Mouse (Mus musculus) limb, embryonic 11.5 days (tissue): ENCODE data around the gene Pard3. TPM values are rescaled to one million over a fixed set of nuclear protein-coding genes. Genes with fewer than 3 reads are reported as not detected.

Source experiments
- ATAC-seq: fragments of 200-750 bp; cut with Nextera tagmentation; 2 replicates; pipeline ENCODE4 v1.8.0; 2017; ENCODE audit warnings: low read depth; ENCODE audit not compliant: insufficient number of reproducible peaks, low FRiP score, low TSS enrichment
- DNase-seq: peaks from one replicate; pipeline ENCODE4 v3.0.0-alpha.2; 2015; ENCODE audit warnings: low spot score
- H3K27ac ChIP-seq: fragments of 300-500 bp; sonication (generic); replicated peaks from 2 replicates; pipeline ENCODE4 v1.5.1; 2014; ENCODE audit warnings: low read depth, mild to moderate bottlenecking, low read length
- H3K27me3 ChIP-seq: fragments of 300-500 bp; sonication (generic); 2 replicates; pipeline ENCODE4 v1.6.1; 2014; ENCODE audit warnings: mild to moderate bottlenecking, low read length, mixed read lengths; ENCODE audit not compliant: control insufficient read depth, insufficient read depth
- H3K36me3 ChIP-seq: fragments of 300-500 bp; sonication (generic); 2 replicates; pipeline ENCODE4 v1.6.1; 2014; ENCODE audit warnings: mild to moderate bottlenecking, low read length, moderate library complexity, mixed read lengths; ENCODE audit not compliant: control insufficient read depth, insufficient read depth
- H3K4me1 ChIP-seq: fragments of 300-500 bp; sonication (generic); 2 replicates; pipeline ENCODE4 v1.6.1; 2014; ENCODE audit warnings: low read length, mixed read lengths; ENCODE audit not compliant: control insufficient read depth, insufficient read depth
- H3K4me2 ChIP-seq: fragments of 300-500 bp; sonication (generic); 2 replicates; pipeline ENCODE4 v1.6.1; 2014; ENCODE audit warnings: low read depth, mild to moderate bottlenecking, moderate library complexity; ENCODE audit not compliant: severe bottlenecking
- H3K4me3 ChIP-seq: fragments of 300-500 bp; sonication (generic); 2 replicates; pipeline ENCODE4 v1.5.1; 2014; ENCODE audit warnings: low read depth, low read length
- H3K9ac ChIP-seq: fragments of 300-500 bp; sonication (generic); 2 replicates; pipeline ENCODE4 v1.6.1; 2014; ENCODE audit warnings: mild to moderate bottlenecking, low read length
- H3K9me3 ChIP-seq: fragments of 300-500 bp; sonication (generic); 2 replicates; pipeline ENCODE4 v1.6.1; 2016; ENCODE audit warnings: low read length; ENCODE audit not compliant: control insufficient read depth
- WGBS: fragments of 180-500 bp; shearing (Covaris S2); extraction: QIAGEN DNeasy Blood & Tissue Kit; methylation state at CpG from one replicate; pipeline ENCODE4 v1.1.7; 2014; 5-methylcytosine and 5-hydroxymethylcytosine counted together
- polyA plus RNA-seq: library from polyadenylated mRNA; unstranded; fragments of >200 nt; fragmentation: Nextera tagmentation; extraction: Ambion mirVana; gene quantifications from 2 replicates; pipeline ENCODE4 v1.2.1, GENCODE M21; 2014

Gene Pard3
- polyA plus RNA-seq, 1 experiment from 2014 or later = 38.8 TPM

GRCm38 (mm10) chr8:127300493-127300892 lies 236.8 kb downstream of the Pard3 start:
- Histone ChIP-seq H3K27me3 (no peaks in the 10 kb centered on the region), H3K4me2 (no peak overlapping the region), H3K4me1 (no peaks in the 10 kb centered on the region), H3K9me3 (no peaks in the 10 kb centered on the region), H3K4me3 (no peak overlapping the region), H3K36me3 (no peaks in the 10 kb centered on the region), H3K27ac (no peak overlapping the region), H3K9ac (no peak overlapping the region)
- ATAC-seq (no peak), DNase-seq (no peak)
- WGBS = 88% methylated on average over 5 of the region's 5 CpGs

DNA sequence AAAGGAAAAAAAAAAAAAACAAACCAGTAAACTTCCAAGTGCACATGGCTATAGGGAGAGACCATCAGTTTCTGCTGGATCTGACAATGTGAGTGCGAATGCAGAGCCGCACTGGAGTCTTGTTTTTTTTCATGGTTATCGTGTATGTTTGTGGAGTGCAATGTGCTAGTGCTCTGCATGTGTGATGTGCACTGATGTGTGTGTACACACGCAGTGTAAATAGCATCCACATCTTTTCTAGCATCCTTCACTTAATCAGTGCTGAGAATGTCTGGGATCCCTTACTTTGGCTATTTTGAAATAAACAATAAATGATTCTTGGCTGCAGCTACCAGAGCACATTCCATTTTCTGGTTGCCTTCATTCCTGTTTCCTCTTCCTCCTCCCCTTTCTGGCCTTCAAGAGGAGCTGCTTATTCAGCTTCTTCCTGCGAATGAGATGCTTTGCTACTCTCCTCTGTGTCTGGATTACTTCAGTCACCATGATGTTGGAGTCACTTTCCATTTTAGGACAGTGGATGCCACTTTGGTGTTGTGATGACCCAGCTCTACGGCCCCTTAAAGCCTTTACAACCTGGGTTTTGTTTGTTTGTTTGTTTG lies 239.3 kb downstream of the Pard3 start:
- DNase-seq (no peak), ATAC-seq (no peak)
- no peaks in the 10 kb centered on the region for H3K9me3 ChIP-seq
- H3K27me3 ChIP-seq = no peaks in the 10 kb centered on the region
- H3K36me3 ChIP-seq = no peaks in the 10 kb centered on the region
- WGBS = 88% methylated on average over 6 of the region's 6 CpGs
- H3K4me2 ChIP-seq = no peak overlapping the region
- no peak overlapping the region for H3K27ac ChIP-seq
- H3K4me3 ChIP-seq = no peak overlapping the region
- no peaks in the 10 kb centered on the region for H3K4me1 ChIP-seq
- no peak overlapping the region for H3K9ac ChIP-seq

DNA sequence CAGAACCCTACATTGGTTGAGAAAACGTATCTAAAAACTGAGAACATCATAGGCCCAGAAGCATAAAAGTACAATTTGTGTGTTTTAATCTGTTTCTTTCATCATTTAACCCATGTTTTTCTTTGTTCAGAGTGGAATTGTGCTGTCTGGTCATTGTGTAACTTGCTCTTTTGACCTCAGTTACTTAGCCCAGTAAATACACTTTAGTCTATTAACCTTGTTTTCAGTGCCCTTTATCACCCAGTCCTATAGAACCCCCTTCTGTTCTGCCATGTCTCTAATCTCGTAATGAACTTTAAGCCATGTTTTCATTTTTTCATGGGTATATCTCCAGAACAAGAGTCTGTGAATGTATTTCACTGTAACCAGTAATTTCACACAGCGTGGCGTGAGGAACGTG lies 243.3 kb downstream of the Pard3 start:
- no peak for ATAC-seq

DNA sequence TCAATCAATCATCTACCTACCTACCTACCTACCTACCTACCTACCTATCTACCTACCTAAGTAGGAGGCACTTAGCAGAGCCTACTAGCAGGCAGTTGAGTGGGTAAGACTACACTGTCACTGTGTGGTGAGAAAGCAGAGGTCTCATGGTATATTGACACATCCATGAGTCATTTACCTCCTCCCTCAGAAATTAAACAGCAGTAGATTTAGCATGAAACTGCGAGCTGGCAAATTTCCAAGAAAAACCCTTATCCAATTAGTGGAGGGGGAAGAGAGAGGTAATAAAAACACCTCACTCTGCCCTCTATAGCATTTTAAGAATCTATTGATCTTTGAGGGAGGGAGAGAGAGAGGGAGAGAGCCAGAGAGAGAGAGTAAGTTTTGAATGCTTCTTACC lies 245.7 kb downstream of the Pard3 start:
- DNase-seq (no peak), ATAC-seq (no peak)
- Histone ChIP-seq H3K27ac (no peak overlapping the region), H3K9ac (no peak overlapping the region), H3K4me3 (no peak overlapping the region), H3K4me2 (no peak overlapping the region), H3K9me3 (no peaks in the 10 kb centered on the region), H3K27me3 (no peaks in the 10 kb centered on the region), H3K4me1 (no peaks in the 10 kb centered on the region), H3K36me3 (no peaks in the 10 kb centered on the region)
- 42% methylated on average over 1 of the region's 1 CpGs for WGBS

More for the DNA sequence above, 243.3 kb downstream of the Pard3 start:
- Histone ChIP-seq H3K27ac (no peak overlapping the region), H3K27me3 (no peaks in the 10 kb centered on the region), H3K36me3 (no peaks in the 10 kb centered on the region), H3K9me3 (no peaks in the 10 kb centered on the region), H3K4me2 (no peak overlapping the region), H3K4me1 (no peaks in the 10 kb centered on the region), H3K4me3 (no peak overlapping the region), H3K9ac (no peak overlapping the region)
- no peak for DNase-seq
- 96% methylated on average over 5 of the region's 5 CpGs for WGBS

DNA sequence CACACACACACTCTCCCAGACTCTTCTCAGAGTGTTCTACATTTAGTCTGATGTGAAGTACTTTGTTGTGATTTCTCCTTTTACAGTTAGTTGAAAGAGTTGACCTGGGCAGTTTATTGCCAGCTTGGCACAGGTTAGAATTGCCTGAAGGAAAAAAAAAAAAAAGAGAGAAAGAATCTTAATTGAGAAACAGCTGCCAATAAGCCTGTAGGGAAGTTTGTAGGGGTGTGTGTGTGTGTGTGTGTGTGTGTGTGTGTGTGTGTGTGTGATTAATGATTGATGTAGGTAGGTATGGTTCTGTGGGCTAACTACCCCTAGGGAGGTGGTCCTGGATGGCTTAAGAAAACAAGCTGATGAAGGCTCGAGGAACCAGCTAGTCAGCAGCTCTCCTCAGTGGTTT lies 252.1 kb downstream of the Pard3 start:
- 33% methylated on average over 1 of the region's 1 CpGs for WGBS
- ATAC-seq = no peak
- DNase-seq = no peak

DNA sequence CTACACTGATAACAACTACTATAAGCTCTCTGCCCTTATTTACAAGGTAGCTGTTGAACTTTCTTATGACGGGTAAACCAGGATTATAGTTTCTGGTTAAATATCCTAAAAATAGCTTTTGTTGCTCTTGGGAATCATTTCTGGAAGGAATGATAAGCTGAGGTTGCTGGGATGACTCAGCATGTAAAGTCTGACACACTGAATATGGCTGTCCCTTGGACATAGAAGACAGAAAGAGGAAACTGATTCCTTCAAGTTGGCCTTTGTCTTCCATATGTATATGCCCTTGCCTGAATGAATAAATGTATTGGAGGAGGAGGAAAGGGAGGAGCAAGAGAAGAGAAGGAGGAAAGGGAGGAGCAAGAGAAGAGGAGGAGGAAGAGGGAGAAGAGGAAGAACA lies 254.2 kb downstream of the Pard3 start:
- WGBS = 90% methylated on average over 1 of the region's 1 CpGs
- Histone ChIP-seq H3K9me3 (no peaks in the 10 kb centered on the region), H3K4me1 (0 out of 2 replicates have a peak, but pooled peaks cover 3% of the 10 kb centered on the region), H3K27me3 (no peaks in the 10 kb centered on the region), H3K9ac (no peak overlapping the region), H3K4me2 (no peak overlapping the region), H3K4me3 (no peak overlapping the region), H3K36me3 (no peaks in the 10 kb centered on the region), H3K27ac (no peak overlapping the region)
- ATAC-seq = no peak
- DNase-seq = no peak

More for the DNA sequence above, 252.1 kb downstream of the Pard3 start:
- Histone ChIP-seq H3K9ac (no peak overlapping the region), H3K4me1 (0 out of 2 replicates have a peak, but pooled peaks cover 3% of the 10 kb centered on the region), H3K4me3 (no peak overlapping the region), H3K36me3 (no peaks in the 10 kb centered on the region), H3K27me3 (no peaks in the 10 kb centered on the region), H3K4me2 (no peak overlapping the region), H3K9me3 (no peaks in the 10 kb centered on the region), H3K27ac (no peak overlapping the region)

- Histone ChIP-seq H3K4me2 (no peak overlapping the region), H3K9me3 (no peaks in the 10 kb centered on the region), H3K4me3 (no peak overlapping the region), H3K36me3 (no peaks in the 10 kb centered on the region), H3K4me1 (0 out of 2 replicates have a peak, but pooled peaks cover 3% of the 10 kb centered on the region), H3K9ac (no peak overlapping the region), H3K27ac (no peak overlapping the region), H3K27me3 (no peaks in the 10 kb centered on the region)
- 79% methylated on average over 7 of the region's 7 CpGs for WGBS
- DNase-seq (no peak), ATAC-seq (no peak)
These were observed 254.9 kb downstream of the Pard3 start for GRCm38 (mm10) chr8:127318377-127319159.

DNA sequence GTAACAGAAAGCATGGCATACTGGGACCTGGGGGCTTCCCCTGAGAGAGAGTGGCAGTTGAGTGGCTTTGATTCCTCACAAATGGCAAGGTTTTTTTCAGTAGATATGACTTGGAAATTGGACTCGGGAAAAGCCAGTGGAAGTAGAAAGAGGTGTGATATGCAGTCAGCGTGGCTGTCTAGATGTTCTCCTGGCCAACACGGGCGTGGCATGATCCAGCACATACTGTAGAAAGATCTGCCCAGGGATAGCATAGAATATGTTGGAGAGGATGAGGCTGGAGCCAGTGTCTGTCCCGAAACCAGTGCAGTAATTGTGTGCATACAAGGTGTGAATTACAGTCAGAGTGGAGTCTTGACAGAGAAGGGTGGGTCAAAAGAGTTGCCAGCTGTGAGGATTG lies 257.2 kb downstream of the Pard3 start:
- Histone ChIP-seq H3K36me3 (no peaks in the 10 kb centered on the region), H3K9me3 (no peaks in the 10 kb centered on the region), H3K27ac (no peak overlapping the region), H3K9ac (no peak overlapping the region), H3K4me1 (peaks cover 7% of the 10 kb centered on the region; the same call in 1 of the 2 replicates), H3K4me2 (no peak overlapping the region), H3K4me3 (no peak overlapping the region), H3K27me3 (no peaks in the 10 kb centered on the region)
- DNase-seq = no peak
- WGBS = 93% methylated on average over 5 of the region's 5 CpGs
- no peak for ATAC-seq
